Mouse (Mus musculus) G1E (cell line): ENCODE data around the gene Gpx3. TPM values are rescaled to one million over a fixed set of nuclear protein-coding genes. Genes with fewer than 3 reads are reported as not detected.

Source experiments
- ATAC-seq: 2 replicates; pipeline ENCODE4 v1.8.0; 2016; ENCODE audit warnings: mild to moderate bottlenecking; ENCODE audit not compliant: insufficient number of reproducible peaks, poor library complexity, low FRiP score, severe bottlenecking; ENCODE audit errors: extremely low read depth
- DNase-seq: peaks from one replicate; pipeline ENCODE4 v3.0.0; 2012; ENCODE audit warnings: low spot score
- H3K27me3 ChIP-seq: 2 replicates; pipeline ENCODE4 v1.6.1; 2012; ENCODE audit warnings: mild to moderate bottlenecking, low read length, inconsistent platforms; ENCODE audit not compliant: insufficient read depth
- H3K36me3 ChIP-seq: replicated peaks from 2 replicates; pipeline ENCODE3; 2012; ENCODE audit warnings: mild to moderate bottlenecking, inconsistent platforms
- H3K4me1 ChIP-seq: 2 replicates; pipeline ENCODE4 v1.6.1; 2012; ENCODE audit warnings: low read depth, low read length, inconsistent platforms, mixed read lengths; ENCODE audit not compliant: insufficient read depth
- H3K4me3 ChIP-seq: 2 replicates; pipeline ENCODE4 v1.5.1; 2012; ENCODE audit warnings: low read depth, mild to moderate bottlenecking, inconsistent platforms, low read length, moderate library complexity, mixed read lengths
- H3K9me3 ChIP-seq: replicated peaks from 2 replicates; pipeline ENCODE4 v1.6.1; 2012; ENCODE audit warnings: inconsistent platforms
- CTCF ChIP-seq: IDR thresholded peaks from 2 replicates; pipeline ENCODE4 v1.5.1; 2012; ENCODE audit warnings: low read depth, low read length, inconsistent platforms, mixed read lengths
- GATA1 ChIP-seq: IDR thresholded peaks from 2 replicates; pipeline ENCODE4 v1.6.1; 2012; ENCODE audit warnings: borderline replicate concordance, low read length, inconsistent platforms, mixed read lengths
- GATA2 ChIP-seq: IDR thresholded peaks from 2 replicates; pipeline ENCODE4 v1.6.1; 2012; ENCODE audit warnings: low read depth, low read length, inconsistent platforms, borderline replicate concordance
- POLR2AphosphoS5 ChIP-seq: IDR thresholded peaks from 2 replicates; pipeline ENCODE4 v1.6.1; 2012; ENCODE audit warnings: low read depth, low read length, inconsistent platforms; ENCODE audit not compliant: insufficient replicate concordance
- TAL1 ChIP-seq: conservative IDR thresholded peaks from 2 replicates; pipeline ENCODE4 v1.6.1; 2012; ENCODE audit warnings: low read depth, low read length, inconsistent platforms, mixed read lengths
- polyA plus RNA-seq: library from polyadenylated mRNA; stranded (reverse); fragments of >175 nt; gene quantifications from 2 replicates; pipeline ENCODE4 v1.2.3, GENCODE M21; 2012
- total RNA-seq, 2 experiments: library from RNA; stranded (forward) in 1 of 2; stranded (reverse) in 1 of 2; fragments of 200-1000 nt in 1 of 2; fragments of >200 nt in 1 of 2; fragmentation: Nextera tagmentation in 1 of 2; gene quantifications; 2 replicates each; pipeline ENCODE4 v1.2.3; 2014 to 2017

Gpx3 gene
- total and polyA plus RNA-seq, 3 experiments = not detected

DNA sequence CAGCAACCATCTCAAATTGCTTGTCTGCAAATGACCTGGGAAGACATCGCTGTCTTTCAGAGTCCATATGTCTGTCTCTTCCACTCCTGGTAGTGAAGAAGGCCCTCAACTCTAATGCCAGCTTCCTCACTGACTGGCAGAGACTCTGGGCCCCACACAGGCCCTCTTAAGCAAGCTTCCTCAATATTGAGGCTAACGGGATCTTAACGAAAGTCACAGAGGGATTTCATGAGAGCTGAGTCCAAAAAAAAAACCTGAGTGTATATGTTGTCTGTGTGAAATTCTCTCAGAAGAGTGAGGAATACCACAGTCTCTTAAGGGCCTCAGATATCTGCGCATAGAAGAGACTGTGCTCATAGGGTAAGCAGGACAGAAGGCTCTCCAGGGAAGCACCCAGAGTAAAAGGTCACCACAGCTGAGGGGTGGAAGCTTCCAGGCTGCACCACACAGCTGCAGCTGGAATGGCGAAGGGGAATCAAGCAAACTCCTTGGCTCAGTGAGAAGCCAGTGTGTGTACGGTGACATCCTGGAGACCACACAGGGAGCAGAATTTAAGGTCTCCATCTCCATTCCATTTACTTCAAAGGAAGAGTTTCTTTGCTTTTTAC lies 18.8 kb downstream of the Gpx3 start:
- H3K36me3 ChIP-seq = peaks cover 81% of the 10 kb centered on the region
- no peak for DNase-seq
- H3K9me3 ChIP-seq = no peaks in the 10 kb centered on the region
- H3K4me3 ChIP-seq = no peak overlapping the region
- H3K4me1 ChIP-seq = no peaks in the 10 kb centered on the region
- no peak for ATAC-seq
- no peaks in the 10 kb centered on the region for H3K27me3 ChIP-seq
- no peak for TF ChIP-seq TAL1
- no peak for TF ChIP-seq GATA1
- no peak for TF ChIP-seq CTCF
- no peak for TF ChIP-seq POLR2AphosphoS5
- TF ChIP-seq GATA2 = no peak

DNA sequence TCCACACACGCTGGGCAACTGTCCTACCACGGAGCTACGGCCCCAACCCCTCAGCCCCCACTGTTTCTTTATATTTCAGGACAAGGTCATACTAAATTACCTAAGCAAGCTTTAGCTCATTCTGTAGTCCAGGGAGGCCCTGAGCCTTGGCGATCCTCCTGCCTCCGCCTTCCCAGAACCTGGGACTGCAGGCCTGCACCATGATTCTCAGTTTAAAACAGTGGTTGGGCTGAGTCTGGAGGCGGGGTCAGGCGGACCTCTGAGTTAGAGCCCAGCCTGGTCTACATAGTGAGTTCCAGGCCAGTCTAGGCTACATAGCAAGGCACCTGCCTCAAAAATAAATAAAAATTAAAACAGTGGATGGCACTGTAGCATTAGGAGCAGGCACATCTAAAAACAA lies 19.5 kb downstream of the Gpx3 start:
- no peak overlapping the region for H3K4me3 ChIP-seq
- no peak for TF ChIP-seq GATA2
- TF ChIP-seq GATA1 = no peak
- TF ChIP-seq CTCF = no peak
- TF ChIP-seq TAL1 = no peak
- no peak for TF ChIP-seq POLR2AphosphoS5
- H3K27me3 ChIP-seq = no peaks in the 10 kb centered on the region
- H3K36me3 ChIP-seq = peaks cover 83% of the 10 kb centered on the region
- ATAC-seq (no peak), DNase-seq (no peak)
- no peaks in the 10 kb centered on the region for H3K9me3 ChIP-seq
- H3K4me1 ChIP-seq = no peaks in the 10 kb centered on the region

DNA sequence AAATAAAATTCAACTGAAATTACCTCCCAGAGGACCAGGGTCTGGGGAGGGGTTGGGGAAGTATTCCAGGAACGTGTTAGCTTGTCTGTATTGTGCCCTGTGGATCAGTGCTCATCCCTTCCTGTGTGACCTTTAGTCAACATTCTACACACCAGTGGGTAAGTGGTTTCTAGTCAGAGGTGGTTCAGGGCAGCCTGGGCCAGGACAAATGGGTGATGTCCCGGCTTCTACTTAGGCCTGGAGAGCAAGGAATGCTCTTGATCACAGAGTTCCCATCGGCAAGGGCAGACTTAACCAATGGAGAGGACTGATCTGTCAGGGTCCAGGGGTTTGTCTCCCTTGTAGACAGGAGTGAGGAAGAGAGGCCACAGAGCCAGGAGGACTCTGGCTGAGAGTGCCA lies 20.2 kb downstream of the Gpx3 start:
- Histone ChIP-seq H3K27me3 (no peaks in the 10 kb centered on the region), H3K9me3 (no peaks in the 10 kb centered on the region), H3K4me1 (no peaks in the 10 kb centered on the region), H3K36me3 (peaks cover 83% of the 10 kb centered on the region), H3K4me3 (no peak overlapping the region)
- TF ChIP-seq GATA2 = no peak
- no peak for TF ChIP-seq TAL1
- no peak for TF ChIP-seq GATA1
- no peak for TF ChIP-seq CTCF
- no peak for TF ChIP-seq POLR2AphosphoS5
- no peak for DNase-seq
- no peak for ATAC-seq

DNA sequence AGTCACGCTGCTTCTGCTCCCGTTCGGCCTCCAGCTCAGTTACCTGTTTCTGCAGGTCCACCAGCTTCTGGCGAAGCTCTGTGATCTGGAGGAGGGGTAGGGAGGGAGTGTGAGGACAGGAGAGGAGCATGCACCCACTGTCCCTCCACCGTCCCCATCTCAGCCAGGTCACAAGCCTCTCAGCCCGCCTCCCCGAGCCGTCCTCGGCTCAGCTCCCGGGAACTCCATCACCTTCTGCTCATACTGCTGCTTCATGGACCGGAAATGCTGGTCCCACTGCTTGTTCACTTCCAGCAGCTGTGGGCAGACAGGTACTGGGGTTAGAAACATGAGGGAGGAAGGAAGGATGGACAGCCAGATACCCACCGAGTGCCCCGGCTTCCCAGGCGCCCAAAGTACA lies 21.9 kb downstream of the Gpx3 start:
- Histone ChIP-seq H3K27me3 (no peaks in the 10 kb centered on the region), H3K4me3 (no peak overlapping the region), H3K9me3 (no peaks in the 10 kb centered on the region), H3K36me3 (peaks cover 84% of the 10 kb centered on the region), H3K4me1 (no peaks in the 10 kb centered on the region)
- no peak for ATAC-seq
- no peak for DNase-seq
- TF ChIP-seq GATA1 = no peak
- TF ChIP-seq POLR2AphosphoS5 = no peak
- TF ChIP-seq CTCF = no peak
- no peak for TF ChIP-seq TAL1

DNA sequence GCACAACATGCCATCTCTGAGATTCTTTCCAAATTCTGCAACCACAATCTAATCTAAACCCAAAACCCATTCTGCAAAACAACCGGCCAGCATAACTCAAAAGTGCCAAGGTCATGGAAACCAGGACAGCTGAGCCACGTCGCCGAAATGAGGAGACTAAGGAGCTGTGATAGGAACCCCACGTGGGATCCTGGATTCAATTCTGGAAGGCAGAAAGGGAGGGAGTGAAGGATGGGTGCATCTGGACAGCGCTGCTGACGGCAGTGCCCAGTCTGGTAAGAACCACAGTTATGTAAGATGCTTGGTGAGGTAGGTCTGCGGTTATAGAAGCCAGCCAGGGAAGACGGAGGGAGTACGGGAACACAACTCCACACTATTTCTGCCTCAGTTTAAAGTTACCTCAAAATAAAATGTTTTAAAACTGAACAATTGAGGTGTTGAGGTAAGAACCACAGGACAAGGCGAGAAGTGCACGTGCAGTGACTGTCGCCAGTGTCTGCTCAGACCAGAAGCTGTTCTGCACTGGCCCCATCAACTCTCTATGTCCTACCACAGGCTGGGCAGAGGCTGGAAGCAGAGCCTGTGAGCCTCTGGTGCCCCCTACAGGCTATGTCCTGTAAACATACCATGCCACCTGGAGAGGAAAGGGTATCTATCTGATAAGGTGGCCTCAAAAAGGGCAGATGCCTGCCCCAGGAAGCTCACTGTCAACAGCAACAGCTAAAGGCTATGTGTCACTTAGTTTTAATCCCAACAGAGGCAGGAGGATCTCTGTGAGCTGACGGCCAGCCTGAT lies 25.3 kb downstream of the Gpx3 start:
- DNase-seq = peak; percentile 18

DNA sequence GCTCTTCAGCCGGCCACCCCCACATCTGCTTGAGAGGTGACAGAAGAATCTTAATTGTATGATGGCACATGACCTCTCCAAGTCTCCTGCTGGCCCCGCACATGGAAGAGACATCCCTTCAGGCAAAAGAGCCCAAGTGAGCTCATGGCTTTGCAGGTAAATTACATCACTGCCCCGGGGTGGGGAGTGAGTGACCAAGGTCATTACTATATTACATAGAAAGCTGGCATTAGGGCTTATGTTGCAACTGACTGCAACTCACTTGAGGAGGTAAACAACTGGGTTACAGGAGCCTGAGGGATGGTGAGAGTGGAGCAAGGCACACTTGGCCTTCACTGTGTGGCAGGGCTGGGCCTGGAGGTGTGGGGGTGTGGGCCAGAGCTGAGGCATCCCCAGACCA lies 26.0 kb downstream of the Gpx3 start:
- Histone ChIP-seq H3K4me1 (no peaks in the 10 kb centered on the region), H3K27me3 (no peaks in the 10 kb centered on the region), H3K4me3 (no peak overlapping the region), H3K36me3 (peaks cover 88% of the 10 kb centered on the region), H3K9me3 (no peaks in the 10 kb centered on the region)
- TF ChIP-seq GATA2 = no peak
- TF ChIP-seq GATA1 = no peak
- TF ChIP-seq POLR2AphosphoS5 = no peak
- TF ChIP-seq CTCF = no peak
- TF ChIP-seq TAL1 = no peak
- no peak for DNase-seq
- no peak for ATAC-seq

More for the DNA sequence above, 25.3 kb downstream of the Gpx3 start:
- no peak for TF ChIP-seq TAL1
- TF ChIP-seq CTCF = peak; percentile 69
- TF ChIP-seq POLR2AphosphoS5 = no peak
- no peak for TF ChIP-seq GATA1
- no peak for TF ChIP-seq GATA2
- no peaks in the 10 kb centered on the region for H3K9me3 ChIP-seq
- H3K4me3 ChIP-seq = no peak overlapping the region
- H3K4me1 ChIP-seq = no peaks in the 10 kb centered on the region
- peaks cover 90% of the 10 kb centered on the region for H3K36me3 ChIP-seq
- ATAC-seq = peak; percentile 40; the same call in 1 of the 2 replicates
- no peaks in the 10 kb centered on the region for H3K27me3 ChIP-seq
